Mouse (Mus musculus) c-Kit-positive CD71-negative TER-119-negative erythroid progenitor cells, embryonic 14.5 days (primary cell): ENCODE measurements around the gene Wipi2.

Source experiments
- DNase-seq: peaks from one replicate; pipeline ENCODE4 v3.0.0-alpha.2; 2013; ENCODE audit warnings: low read depth

Wipi2 gene

GRCm38 (mm10) chr5:142692971-142693737, 65.7 kb downstream of the Wipi2 start:
- no peak for DNase-seq

DNA sequence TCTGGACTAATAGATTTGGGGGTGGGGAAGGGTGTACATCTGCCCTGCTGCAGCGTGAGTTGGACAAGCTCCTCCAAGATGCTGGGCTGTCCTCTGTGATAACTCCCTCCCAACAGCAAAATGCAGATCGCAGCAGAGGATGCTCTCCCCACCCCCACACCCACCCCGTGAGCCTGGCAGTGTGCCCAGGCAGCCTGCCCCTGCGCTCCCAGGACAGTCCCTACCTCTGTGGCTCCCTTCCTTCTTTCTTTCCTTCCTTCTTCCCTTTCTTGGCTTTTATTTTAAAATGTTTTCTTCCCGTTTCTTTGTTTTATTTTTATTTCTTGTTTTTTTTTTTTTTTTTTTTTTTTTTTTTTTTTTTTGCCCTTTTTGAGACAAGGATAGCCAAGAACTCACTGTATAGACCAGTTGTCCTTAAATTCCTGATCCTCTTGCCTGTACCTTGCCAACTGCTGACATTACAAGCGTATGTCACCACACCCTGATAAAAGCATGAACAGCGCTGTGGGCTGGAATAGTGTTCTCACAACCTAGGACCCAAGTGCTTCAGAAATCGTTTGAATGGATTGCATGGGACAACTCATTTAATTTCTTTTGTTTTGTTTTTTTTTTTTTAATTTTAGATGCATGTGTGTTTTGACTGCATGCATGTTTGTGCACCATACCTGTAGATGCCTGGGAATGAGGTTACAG, 66.4 kb downstream of the Wipi2 start:
- no peak for DNase-seq

DNA sequence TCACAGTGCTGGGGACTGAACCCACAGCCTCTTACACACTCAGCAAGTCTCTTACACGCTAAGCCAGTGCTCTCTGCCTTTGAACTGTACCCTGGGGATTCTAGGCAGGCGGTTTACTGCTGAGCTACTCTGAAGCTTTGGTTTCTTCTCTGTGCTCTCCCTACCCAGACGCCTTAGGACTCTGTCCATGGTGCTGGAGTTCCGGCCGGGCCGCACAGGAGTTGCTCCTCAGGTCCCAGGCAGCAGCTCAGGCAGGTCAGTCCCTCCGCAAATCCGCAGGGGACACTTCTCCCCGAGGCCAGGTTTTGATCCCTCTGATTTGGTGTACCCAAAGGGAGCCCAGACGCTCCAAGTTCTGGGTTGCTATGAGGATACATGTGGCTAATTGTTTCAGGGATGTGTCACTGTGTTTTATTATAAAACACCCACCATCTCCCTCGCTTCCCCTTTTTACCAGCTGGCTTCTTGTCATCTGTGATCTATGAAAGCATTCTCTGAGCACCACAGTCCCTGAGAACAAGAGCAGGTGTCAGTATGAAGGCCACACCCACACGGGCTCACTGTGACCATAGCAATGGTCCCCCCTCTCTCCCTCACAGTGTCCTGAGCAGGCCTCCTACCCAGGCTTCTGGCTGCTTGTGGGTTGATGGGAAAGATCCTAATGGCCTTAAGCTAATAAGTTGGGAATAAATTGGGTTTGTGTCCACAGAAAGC, 67.3 kb downstream of the Wipi2 start:
- peak; percentile 63 for DNase-seq

GRCm38 (mm10) chr5:142696258-142696657, 68.8 kb downstream of the Wipi2 start:
- no peak for DNase-seq

GRCm38 (mm10) chr5:142696865-142697264, 69.4 kb downstream of the Wipi2 start:
- no peak for DNase-seq

DNA sequence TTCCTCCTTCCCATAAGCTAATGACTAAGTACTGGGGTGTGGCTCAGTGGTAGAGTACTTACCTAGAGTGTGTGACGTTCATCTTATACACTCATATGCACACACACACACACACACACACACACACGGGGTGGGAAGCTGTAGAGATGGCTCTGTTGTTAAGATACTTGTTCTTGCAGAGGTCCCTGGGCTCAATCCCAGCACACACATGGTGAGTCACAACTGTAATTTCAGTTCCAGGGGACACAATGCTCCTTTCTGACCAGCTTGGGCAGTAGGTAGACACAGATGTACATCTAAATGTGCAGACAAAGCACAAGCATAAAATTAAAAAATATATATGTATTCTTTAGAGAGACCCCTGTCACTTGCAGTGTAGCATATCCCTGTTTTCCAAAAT, 70.2 kb downstream of the Wipi2 start:
- DNase-seq: no peak

- DNase-seq: no peak
Measured at GRCm38 (mm10) chr5:142700842-142701589, 73.5 kb downstream of the Wipi2 start.

- no peak for DNase-seq
Measured at GRCm38 (mm10) chr5:142701651-142702510, 74.4 kb downstream of the Wipi2 start.

DNA sequence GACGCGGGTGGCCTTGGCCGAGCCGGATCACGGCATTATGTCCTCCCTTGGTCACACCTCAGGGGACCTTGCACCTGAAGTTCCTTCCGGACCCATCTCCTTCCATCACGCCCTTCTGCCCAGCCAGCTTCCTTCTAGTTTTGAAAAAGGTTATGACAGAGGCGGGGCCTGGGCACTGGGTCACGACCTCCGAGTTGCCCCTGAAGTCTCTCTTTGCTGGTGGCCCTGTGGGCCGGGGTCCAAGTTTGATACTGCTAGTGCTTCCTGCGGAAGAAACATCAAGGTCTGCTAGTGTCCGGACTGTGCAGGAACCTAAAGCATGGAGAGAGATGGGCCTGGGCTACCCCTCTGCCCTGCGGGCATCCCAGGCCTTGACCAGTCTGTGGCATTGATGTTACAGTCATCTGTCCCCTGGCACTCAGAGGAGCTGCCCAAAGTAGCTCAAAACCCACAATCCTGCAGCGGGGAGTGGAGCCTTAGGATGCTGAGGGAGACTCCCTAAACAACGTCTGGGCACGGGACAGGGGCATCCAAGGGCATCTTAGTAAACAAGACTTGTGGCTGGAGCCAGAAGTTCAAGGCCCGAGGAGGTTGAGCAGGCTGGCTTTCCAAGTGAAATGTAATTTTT, 75.1 kb downstream of the Wipi2 start:
- DNase-seq: no peak

DNA sequence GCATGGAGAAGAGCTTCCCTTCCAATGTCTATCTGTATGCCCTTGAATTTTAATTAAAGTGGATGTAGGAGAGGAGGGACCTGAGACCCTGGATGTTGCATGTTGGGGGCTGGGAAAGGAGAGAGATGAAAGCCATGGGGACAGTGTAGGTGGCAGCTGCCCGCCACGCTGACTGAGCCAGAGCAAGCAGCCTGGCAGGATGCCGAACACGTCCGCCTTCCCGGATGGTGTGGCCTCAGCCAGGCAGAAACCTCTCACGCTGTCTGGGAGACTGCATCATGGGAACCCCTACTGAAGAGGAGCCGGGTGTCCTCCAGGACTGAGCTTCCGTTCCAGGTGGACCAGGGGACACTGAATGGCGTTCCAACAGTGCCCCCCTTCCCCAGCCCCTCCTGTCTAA, 76.1 kb downstream of the Wipi2 start:
- DNase-seq: no peak

GRCm38 (mm10) chr5:142707709-142708108, 80.2 kb downstream of the Wipi2 start:
- DNase-seq: no peak

DNA sequence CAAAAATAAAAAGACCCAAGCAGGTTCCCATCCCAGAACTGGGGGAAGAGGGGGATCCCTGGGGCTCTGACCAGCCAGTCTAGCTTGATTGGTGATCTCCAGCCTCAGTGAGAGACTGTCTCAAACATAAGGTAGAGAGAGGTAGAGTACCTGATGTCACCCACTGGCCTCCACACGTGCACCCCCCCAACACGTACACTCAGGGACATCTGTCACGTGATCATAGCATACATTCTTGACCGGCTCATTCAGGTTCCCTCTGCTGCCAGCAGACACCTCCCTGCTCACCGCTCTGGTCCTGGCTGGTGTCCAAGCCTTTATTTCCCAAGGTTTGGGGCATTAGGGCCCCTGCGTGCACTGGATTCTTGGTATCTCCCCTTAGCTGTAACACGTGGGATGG, 81.9 kb downstream of the Wipi2 start:
- DNase-seq: no peak

GRCm38 (mm10) chr5:142712373-142712772, 84.9 kb downstream of the Wipi2 start:
- DNase-seq: no peak

GRCm38 (mm10) chr5:142713966-142714365, 86.5 kb downstream of the Wipi2 start:
- DNase-seq: no peak

GRCm38 (mm10) chr5:142715059-142715458, 87.6 kb downstream of the Wipi2 start:
- no peak for DNase-seq

GRCm38 (mm10) chr5:142716056-142716455, 88.6 kb downstream of the Wipi2 start:
- no peak for DNase-seq

- peak; percentile 69 for DNase-seq
Measured at GRCm38 (mm10) chr5:142718037-142718436, 90.5 kb downstream of the Wipi2 start.

- no peak for DNase-seq
Measured at GRCm38 (mm10) chr5:142718486-142718885, 91.0 kb downstream of the Wipi2 start.

GRCm38 (mm10) chr5:142719897-142720296, 92.4 kb downstream of the Wipi2 start:
- no peak for DNase-seq
